Mouse (Mus musculus) frontal cortex, postnatal 25 days (tissue): ENCODE data around the gene 9430038I01Rik.

Source experiments
- DNase-seq, 2 experiments: peaks; one replicate each; pipeline ENCODE4 v3.0.0; 2022; ENCODE audit warnings: low spot score in 2 of 2

9430038I01Rik gene

GRCm38 (mm10) chr7:137366736-137367135 lies 43.8 kb downstream of the 9430038I01Rik start:
- DNase-seq = no peak

DNA sequence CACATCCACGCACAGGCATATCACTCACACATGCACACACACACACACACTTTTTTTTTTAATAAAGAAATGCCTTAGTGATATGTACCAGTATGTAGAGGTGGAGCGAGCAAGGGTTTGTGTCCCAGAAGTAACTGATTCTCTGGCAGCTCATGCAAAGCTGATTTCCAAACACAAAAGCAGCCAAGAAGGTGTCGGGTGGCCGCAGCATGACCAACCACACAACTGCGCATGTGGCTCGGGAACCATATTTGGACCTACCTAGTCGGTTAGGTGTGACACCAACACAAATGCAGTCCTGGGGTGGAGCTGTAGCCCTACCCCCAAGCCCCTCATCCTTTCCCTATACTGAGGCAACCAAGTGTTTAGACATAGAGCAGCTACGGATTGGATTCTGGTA lies 45.5 kb downstream of the 9430038I01Rik start:
- DNase-seq = no peak

- DNase-seq = no peak
Observed at GRCm38 (mm10) chr7:137364571-137364970, 46.0 kb downstream of the 9430038I01Rik start.

DNA sequence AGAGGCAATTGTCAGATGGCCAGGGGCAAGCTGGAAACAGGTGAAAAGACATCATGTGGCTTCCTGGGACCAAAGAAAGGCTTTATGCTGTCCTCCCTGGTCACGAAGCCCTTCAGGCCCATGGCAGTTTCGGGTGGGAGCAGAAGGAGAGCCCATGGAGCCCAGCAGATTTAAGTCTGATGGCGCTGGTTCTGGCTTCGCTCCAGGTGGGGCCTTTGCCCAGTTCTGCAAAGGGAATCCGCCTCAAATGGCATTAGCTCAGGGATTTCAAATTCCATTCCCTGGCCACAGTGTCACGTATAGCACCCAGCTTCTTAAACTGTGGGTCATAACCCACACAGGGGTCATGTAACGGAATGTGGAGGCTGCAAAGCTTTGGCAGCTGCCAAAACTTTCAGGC lies 63.7 kb downstream of the 9430038I01Rik start:
- no peak for DNase-seq

GRCm38 (mm10) chr7:137346068-137346467 lies 64.5 kb downstream of the 9430038I01Rik start:
- no peak for DNase-seq

GRCm38 (mm10) chr7:137333951-137334350 lies 76.6 kb downstream of the 9430038I01Rik start:
- no peak for DNase-seq
